Mouse (Mus musculus): ENCODE results near the gene Kdsr.
A peak's percentile ranks its signal among the peaks of the same experiment; 100 is the strongest.
"Not testable (repeated sequence)": the region's sequence is repeated elsewhere in the genome, so short reads cannot be mapped to it uniquely, and the experiment has no call there.

Kdsr gene

DNA sequence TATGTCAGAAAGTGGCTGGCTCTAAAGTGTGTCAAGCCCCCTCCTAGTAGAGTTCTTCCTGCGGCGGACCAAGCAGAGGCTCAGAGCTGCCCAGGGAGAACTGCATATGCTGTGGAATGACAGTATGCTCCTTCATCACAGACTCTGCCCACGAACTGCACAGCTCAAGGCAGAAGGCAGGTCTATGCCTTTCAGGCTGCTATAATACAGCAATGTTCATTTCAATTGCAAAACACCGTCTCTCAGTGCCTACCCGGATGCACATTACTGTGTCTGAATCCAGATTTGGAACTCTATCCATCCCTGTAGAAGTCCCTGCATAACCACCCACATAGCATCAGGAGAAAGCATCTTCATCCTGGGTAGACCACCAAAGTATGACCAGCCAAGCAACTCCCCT is 19.7 kb downstream of the Kdsr start:
- no peak for DNase-seq (ENCODE audit: low read depth, low spot score)

GRCm38 (mm10) chr1:106738092-106738491 is 21.4 kb downstream of the Kdsr start:
- DNase-seq (ENCODE audit: low read depth, low spot score): peak; percentile 65

DNA sequence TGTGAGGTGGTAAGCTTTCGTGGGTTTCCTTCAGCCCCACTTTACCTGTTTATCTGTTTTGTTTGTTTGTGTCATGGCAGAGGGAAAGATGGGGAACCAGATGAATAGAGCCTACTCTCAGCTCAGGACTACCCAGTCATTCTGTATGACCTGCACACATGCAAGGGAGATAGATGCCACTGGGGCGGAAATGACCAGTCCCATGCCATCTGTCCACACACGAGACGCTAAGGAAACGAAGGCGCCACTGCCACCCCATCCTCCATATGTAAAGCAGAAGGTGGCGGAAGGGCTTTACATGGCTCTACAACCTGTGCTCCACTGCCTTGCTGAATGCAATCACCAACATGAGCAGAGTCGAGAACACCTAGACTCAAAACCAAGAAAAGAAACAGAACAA is 23.3 kb downstream of the Kdsr start:
- no peak for DNase-seq (ENCODE audit: low read depth, low spot score)

- DNase-seq (ENCODE audit: low read depth, low spot score): peak; percentile 58
Observed at GRCm38 (mm10) chr1:106735586-106735985, 23.9 kb downstream of the Kdsr start.

- DNase-seq (ENCODE audit: low read depth, low spot score): no peak
Observed at GRCm38 (mm10) chr1:106722061-106722460, 37.5 kb downstream of the Kdsr start.

GRCm38 (mm10) chr1:106717736-106718135 is 41.8 kb downstream of the Kdsr start:
- DNase-seq (ENCODE audit: low read depth, low spot score): not testable (repeated sequence)

- DNase-seq (ENCODE audit: low read depth, low spot score): peak; percentile 69
Observed at GRCm38 (mm10) chr1:106717071-106717601, 42.4 kb downstream of the Kdsr start.

GRCm38 (mm10) chr1:106716141-106716540 is 43.4 kb downstream of the Kdsr start:
- DNase-seq (ENCODE audit: low read depth, low spot score): no peak

GRCm38 (mm10) chr1:106715111-106716083 is 44.1 kb downstream of the Kdsr start:
- no peak for DNase-seq (ENCODE audit: low read depth, low spot score)

- DNase-seq (ENCODE audit: low read depth, low spot score): no peak
Observed at GRCm38 (mm10) chr1:106714530-106714981, 45.0 kb downstream of the Kdsr start.

- DNase-seq (ENCODE audit: low read depth, low spot score): peak; percentile 90
Observed at GRCm38 (mm10) chr1:106713621-106714529, 45.7 kb downstream of the Kdsr start, which contains the start of gene Bcl2. Bcl2 (minus strand) TSS chr1:106714274.

DNA sequence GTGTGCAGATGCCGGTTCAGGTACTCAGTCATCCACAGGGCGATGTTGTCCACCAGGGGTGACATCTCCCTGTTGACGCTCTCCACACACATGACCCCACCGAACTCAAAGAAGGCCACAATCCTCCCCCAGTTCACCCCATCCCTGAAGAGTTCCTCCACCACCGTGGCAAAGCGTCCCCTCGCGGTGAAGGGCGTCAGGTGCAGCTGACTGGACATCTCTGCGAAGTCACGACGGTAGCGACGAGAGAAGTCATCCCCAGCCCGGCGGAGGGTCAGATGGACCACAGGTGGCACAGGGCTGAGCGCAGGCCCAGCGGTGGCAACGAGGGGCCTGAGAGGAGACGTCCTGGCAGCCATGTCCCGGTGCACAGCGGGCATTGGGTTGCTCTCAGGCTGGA is 47.2 kb downstream of the Kdsr start:
- peak; percentile 80 for DNase-seq (ENCODE audit: low read depth, low spot score)

DNA sequence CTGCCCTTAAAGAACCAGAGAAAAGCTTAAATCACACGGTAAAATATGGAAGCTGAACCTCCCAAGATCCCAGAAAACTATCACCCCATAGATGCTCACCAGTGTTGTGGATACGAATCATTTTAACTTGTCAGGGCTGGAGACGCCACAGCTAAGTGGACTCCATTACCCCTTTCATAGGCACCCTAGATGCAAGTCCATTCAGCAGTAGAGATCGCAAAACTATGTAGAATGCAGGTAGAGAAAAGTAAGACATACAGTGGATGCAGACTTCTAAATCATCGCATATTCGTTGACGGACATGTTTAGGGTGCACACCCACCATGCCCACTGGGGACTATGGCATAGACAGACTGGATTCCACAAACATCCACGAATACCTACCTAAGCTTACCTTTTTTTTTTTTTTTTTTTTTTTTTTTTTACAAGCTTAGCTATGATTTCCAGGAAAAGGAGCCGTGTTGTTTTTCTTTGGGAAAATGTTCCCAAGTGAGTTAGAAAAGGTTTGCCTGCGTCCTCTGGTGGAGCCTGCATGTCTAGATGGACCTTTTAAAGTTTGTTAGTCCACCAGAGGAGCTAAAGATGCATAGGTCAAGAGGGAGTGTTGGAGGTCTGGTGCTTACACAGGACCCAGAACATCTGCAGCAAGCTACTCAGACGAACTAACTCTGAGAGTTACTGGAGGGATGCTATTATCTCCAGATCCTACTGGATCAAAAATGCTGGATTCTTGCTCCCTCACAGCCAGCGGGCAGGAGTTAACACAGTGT is 48.0 kb downstream of the Kdsr start:
- DNase-seq (ENCODE audit: low read depth, low spot score): peak; percentile 23

GRCm38 (mm10) chr1:106710202-106710601 is 49.3 kb downstream of the Kdsr start:
- peak; percentile 27 for DNase-seq (ENCODE audit: low read depth, low spot score)

DNA sequence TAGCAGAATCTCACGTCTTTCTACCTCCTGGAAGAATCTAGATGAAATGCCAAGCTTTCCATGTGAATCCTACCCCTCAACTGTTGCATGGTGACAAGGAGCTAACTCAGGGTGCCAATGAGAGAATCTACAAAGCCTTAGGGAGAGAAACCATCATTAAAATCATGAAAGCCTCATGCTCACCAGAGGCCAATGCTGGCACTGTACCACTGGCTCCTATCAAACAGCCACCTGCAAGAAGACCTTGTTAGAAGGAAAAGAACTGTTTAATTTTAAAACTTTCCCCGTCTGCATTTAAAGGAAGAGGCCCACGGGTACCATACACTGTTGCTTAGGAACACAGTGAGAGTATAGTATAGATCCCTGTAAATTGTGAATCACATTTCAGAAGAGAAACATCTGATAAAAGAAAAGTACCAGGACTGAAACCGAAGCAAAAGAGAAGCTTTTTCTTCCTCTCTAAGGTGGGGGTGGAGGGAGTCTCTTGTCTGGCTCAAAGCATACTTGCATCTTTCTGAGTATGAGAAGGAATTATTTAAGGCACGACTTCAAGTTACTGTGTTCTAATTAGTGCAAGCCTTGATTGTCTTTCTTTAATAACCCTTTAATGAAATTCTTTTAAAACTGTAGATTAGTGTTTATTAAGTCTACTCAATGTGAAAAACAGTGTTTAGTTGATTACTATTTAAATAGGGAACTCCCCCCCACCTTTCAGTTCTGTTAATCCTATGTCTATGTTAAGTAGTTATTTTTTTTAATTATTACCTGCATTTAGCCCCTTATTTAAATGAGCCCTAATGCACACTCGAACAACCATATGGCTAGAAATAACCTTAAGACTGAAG is 52.3 kb downstream of the Kdsr start:
- no peak for DNase-seq (ENCODE audit: low read depth, low spot score)

DNA sequence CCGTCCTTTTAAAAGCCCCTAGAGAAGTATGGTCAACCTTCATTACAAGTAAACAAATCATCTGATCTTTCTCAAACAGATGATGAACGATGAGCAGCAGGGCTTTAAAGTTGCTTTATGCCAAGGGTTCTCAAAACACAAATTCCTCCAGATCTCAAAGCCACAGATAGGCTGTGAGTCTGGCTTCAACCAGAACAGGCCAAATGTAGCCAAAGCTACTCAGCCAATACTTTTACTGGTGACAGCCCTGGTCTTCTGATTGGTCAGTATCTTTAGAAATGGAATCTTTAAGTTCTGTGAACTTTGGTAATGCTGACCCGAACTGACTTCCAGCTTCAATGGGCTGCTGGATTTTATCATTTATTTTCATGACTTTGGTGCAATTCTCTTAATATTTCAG is 56.3 kb downstream of the Kdsr start:
- no peak for DNase-seq (ENCODE audit: low read depth, low spot score)

DNA sequence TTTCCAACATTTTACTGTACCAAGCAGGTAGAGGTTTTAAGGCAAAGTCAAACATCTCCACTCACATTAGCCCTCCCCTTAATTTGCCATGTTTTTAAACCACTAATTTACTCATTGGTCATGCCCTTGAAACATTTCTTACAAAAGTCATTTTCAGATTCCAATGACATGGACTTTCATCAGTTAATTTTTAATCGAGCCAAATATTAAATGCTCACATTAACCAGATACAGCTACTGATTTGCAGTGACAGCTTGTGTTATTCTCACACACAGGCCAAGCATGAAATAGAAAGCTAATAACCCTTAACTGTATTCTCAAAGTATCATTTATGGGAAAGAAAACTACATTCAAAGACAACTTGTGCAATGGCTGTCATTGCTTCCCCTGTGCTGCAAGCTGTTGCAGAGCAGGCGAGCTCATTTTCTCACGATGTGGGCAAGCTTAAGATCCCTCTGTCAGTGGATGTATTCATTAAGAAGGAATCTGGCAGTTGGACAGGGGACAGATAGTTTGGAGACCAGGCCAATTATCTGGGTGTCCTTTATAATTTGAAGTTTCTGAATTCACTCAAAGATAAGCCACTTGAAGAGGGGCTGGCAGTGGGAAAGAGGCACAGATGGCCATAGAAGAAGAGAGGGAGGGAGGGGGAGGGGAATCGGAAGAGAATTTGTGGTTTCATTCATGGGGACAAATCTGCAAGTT is 56.9 kb downstream of the Kdsr start:
- DNase-seq (ENCODE audit: low read depth, low spot score): no peak

DNA sequence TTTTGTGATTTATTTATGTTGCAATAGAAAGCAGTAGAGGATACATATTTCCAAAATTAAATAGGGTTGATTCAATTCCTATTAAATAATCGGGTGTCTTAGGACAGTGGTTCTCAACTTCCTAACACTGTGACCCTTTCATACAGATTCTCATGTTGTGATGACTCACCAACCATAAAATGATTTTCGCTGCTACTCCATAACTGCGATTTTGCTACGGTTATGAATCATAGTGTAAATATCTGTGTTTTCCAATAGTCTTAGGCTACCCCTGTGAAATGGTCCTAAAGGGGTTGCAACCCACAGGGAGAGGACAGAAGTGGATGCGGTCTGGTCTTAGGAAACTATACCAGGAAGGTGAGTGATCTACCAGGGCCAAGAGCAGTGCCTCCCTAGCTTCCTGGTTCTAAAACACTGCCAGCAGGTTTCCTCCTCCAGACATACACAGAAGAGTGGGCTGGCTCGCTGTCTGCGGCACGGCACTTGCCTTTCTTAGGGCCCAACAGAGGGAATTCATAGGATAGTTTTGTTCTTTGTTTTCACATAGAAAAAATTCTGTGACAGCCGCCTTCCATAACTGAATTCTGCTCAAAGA is 58.9 kb downstream of the Kdsr start:
- DNase-seq (ENCODE audit: low read depth, low spot score): no peak

- no peak for DNase-seq (ENCODE audit: low read depth, low spot score)
Observed at GRCm38 (mm10) chr1:106696472-106696871, 63.1 kb downstream of the Kdsr start.
